Mouse (Mus musculus) C2C12 (cell line): ENCODE results near the gene Ppa2. TPM values are rescaled to one million over a fixed set of nuclear protein-coding genes. Genes with fewer than 3 reads are reported as not detected.

ENCODE experiments used
- H3K27me3 ChIP-seq: one replicate; pipeline ENCODE4 v1.6.1; 2011; ENCODE audit not compliant: control insufficient read depth, insufficient read depth, insufficient read length
- H3K36me3 ChIP-seq: one replicate; pipeline ENCODE4 v1.6.1; 2011; ENCODE audit not compliant: control insufficient read depth, insufficient read depth
- H3K4me3 ChIP-seq: one replicate; pipeline ENCODE4 v1.5.1; 2011; ENCODE audit warnings: mild to moderate bottlenecking, control low read depth; ENCODE audit not compliant: poor library complexity, insufficient read depth, severe bottlenecking
- H3K79me2 ChIP-seq: one replicate; pipeline ENCODE4 v1.6.1; 2011; ENCODE audit not compliant: control insufficient read depth, insufficient read depth
- H3K79me3 ChIP-seq: one replicate; pipeline ENCODE4 v1.6.1; 2011; ENCODE audit warnings: low read depth, control low read depth
- H3ac ChIP-seq: one replicate; pipeline ENCODE3; 2011; ENCODE audit warnings: low read depth; ENCODE audit not compliant: control insufficient read depth, insufficient read length
- CEBPB ChIP-seq: IDR thresholded peaks from one replicate; pipeline ENCODE4 v1.6.1; 2011; ENCODE audit warnings: low read depth, mild to moderate bottlenecking, control low read depth, moderate library complexity
- CTCF ChIP-seq: IDR thresholded peaks from one replicate; pipeline ENCODE4 v1.5.1; 2011; ENCODE audit not compliant: control insufficient read depth, insufficient read depth, insufficient read length
- FOSL1 ChIP-seq: IDR thresholded peaks from one replicate; pipeline ENCODE4 v1.8.0; 2011; ENCODE audit warnings: mild to moderate bottlenecking, low read length; ENCODE audit not compliant: poor library complexity, insufficient read depth, severe bottlenecking
- MAX ChIP-seq: IDR thresholded peaks from one replicate; pipeline ENCODE4 v1.6.1; 2011; ENCODE audit warnings: mild to moderate bottlenecking, control low read depth
- MYOD1 ChIP-seq: IDR thresholded peaks from one replicate; pipeline ENCODE4 v1.6.1; 2011; ENCODE audit warnings: low read depth; ENCODE audit not compliant: control insufficient read depth, insufficient read length
- MYOG ChIP-seq: IDR thresholded peaks from one replicate; pipeline ENCODE4 v1.6.1; 2011; ENCODE audit not compliant: control insufficient read depth, insufficient read length; ENCODE audit errors: extremely low read depth
- USF1 ChIP-seq: IDR thresholded peaks from one replicate; pipeline ENCODE4 v1.6.1; 2011; ENCODE audit warnings: low read depth, mild to moderate bottlenecking, control low read depth, moderate library complexity
- polyA plus RNA-seq: library from polyadenylated mRNA; unstranded; fragments of >200 nt; fragmentation: generic; extraction: Trizol; gene quantifications from one replicate; pipeline ENCODE4 v1.2.1, GENCODE M21; 2012; ENCODE audit warnings: missing spikeins

Ppa2 gene
- polyA plus RNA-seq, 1 experiment: 41.2 TPM

GRCm38 (mm10) chr3:133338851-133339356 is 29.0 kb downstream of the Ppa2 start:
- Histone ChIP-seq H3K4me3 (no peak overlapping the region), H3ac (no peak overlapping the region), H3K79me3 (no peaks in the 10 kb centered on the region), H3K27me3 (no peaks in the 10 kb centered on the region), H3K79me2 (no peaks in the 10 kb centered on the region), H3K36me3 (peaks cover 5% of the 10 kb centered on the region)
- TF ChIP-seq CTCF (no peak), FOSL1 (no peak), MYOG (no peak), CEBPB (no peak), USF1 (no peak)

- no peak for TF ChIP-seq FOSL1
- no peak for TF ChIP-seq CEBPB
- no peak for TF ChIP-seq CTCF
- no peak for TF ChIP-seq USF1
- TF ChIP-seq MYOD1: no peak
- no peak for TF ChIP-seq MAX
- no peak for TF ChIP-seq MYOG
- Histone ChIP-seq H3K27me3 (no peaks in the 10 kb centered on the region), H3K4me3 (no peak overlapping the region), H3K79me3 (no peaks in the 10 kb centered on the region), H3ac (no peak overlapping the region), H3K79me2 (no peaks in the 10 kb centered on the region), H3K36me3 (peaks cover 9% of the 10 kb centered on the region)
These were observed 29.5 kb downstream of the Ppa2 start for GRCm38 (mm10) chr3:133339411-133339823.

GRCm38 (mm10) chr3:133341106-133341505 is 31.2 kb downstream of the Ppa2 start:
- Histone ChIP-seq H3K4me3 (no peak overlapping the region), H3K27me3 (no peaks in the 10 kb centered on the region), H3ac (no peak overlapping the region), H3K36me3 (peaks cover 13% of the 10 kb centered on the region), H3K79me2 (no peaks in the 10 kb centered on the region), H3K79me3 (no peaks in the 10 kb centered on the region)
- TF ChIP-seq CEBPB (no peak), FOSL1 (no peak), CTCF (no peak), MYOD1 (no peak), MYOG (no peak), USF1 (no peak), MAX (no peak)

GRCm38 (mm10) chr3:133347535-133347934 is 37.6 kb downstream of the Ppa2 start:
- no peaks in the 10 kb centered on the region for H3K27me3 ChIP-seq
- H3K79me2 ChIP-seq: no peaks in the 10 kb centered on the region
- H3K36me3 ChIP-seq: peaks cover 10% of the 10 kb centered on the region
- H3K4me3 ChIP-seq: no peak overlapping the region
- TF ChIP-seq CTCF: no peak
- no peak for TF ChIP-seq FOSL1
- no peak for TF ChIP-seq MAX
- TF ChIP-seq MYOD1: no peak
- TF ChIP-seq USF1: no peak
- TF ChIP-seq CEBPB: no peak
- TF ChIP-seq MYOG: no peak
- no peaks in the 10 kb centered on the region for H3K79me3 ChIP-seq
- no peak overlapping the region for H3ac ChIP-seq

GRCm38 (mm10) chr3:133348847-133349246 is 38.9 kb downstream of the Ppa2 start:
- Histone ChIP-seq H3K79me2 (no peaks in the 10 kb centered on the region), H3K79me3 (no peaks in the 10 kb centered on the region), H3K27me3 (no peaks in the 10 kb centered on the region), H3K36me3 (peaks cover 8% of the 10 kb centered on the region), H3K4me3 (no peak overlapping the region), H3ac (no peak overlapping the region)
- TF ChIP-seq MYOD1: no peak

- no peak overlapping the region for H3ac ChIP-seq
- no peaks in the 10 kb centered on the region for H3K36me3 ChIP-seq
- H3K79me3 ChIP-seq: no peaks in the 10 kb centered on the region
- TF ChIP-seq MYOG (no peak), FOSL1 (no peak), USF1 (no peak), CTCF (no peak), CEBPB (no peak), MYOD1 (no peak), MAX (no peak)
- no peaks in the 10 kb centered on the region for H3K79me2 ChIP-seq
- H3K4me3 ChIP-seq: no peak overlapping the region
- no peaks in the 10 kb centered on the region for H3K27me3 ChIP-seq
These were observed 47.6 kb downstream of the Ppa2 start for GRCm38 (mm10) chr3:133357426-133357974.
